Mouse (Mus musculus) frontal cortex, postnatal 25 days (tissue): ENCODE measurements around the gene Mlh1.

Experiments used
- DNase-seq, 2 experiments: peaks; one replicate each; pipeline ENCODE4 v3.0.0; 2022; ENCODE audit warnings: low spot score in 2 of 2

Gene Mlh1

GRCm38 (mm10) chr9:111216424-111216823 lies 55.2 kb downstream of the Mlh1 start:
- DNase-seq: no peak

GRCm38 (mm10) chr9:111213501-111213900 lies 58.1 kb downstream of the Mlh1 start:
- DNase-seq: no peak

GRCm38 (mm10) chr9:111211122-111212041 lies 60.2 kb downstream of the Mlh1 start:
- no peak for DNase-seq

- no peak for DNase-seq
Measured at GRCm38 (mm10) chr9:111210412-111210811, 61.2 kb downstream of the Mlh1 start.

GRCm38 (mm10) chr9:111209158-111209699 lies 62.4 kb downstream of the Mlh1 start:
- DNase-seq: no peak

- no peak for DNase-seq
Measured at GRCm38 (mm10) chr9:111208185-111208584, 63.4 kb downstream of the Mlh1 start.

GRCm38 (mm10) chr9:111207683-111208082 lies 63.9 kb downstream of the Mlh1 start:
- no peak for DNase-seq

GRCm38 (mm10) chr9:111204601-111205375 lies 66.8 kb downstream of the Mlh1 start:
- DNase-seq: no peak

GRCm38 (mm10) chr9:111200208-111200607 lies 71.4 kb downstream of the Mlh1 start:
- DNase-seq: no peak

GRCm38 (mm10) chr9:111198332-111198731 lies 73.3 kb downstream of the Mlh1 start:
- DNase-seq: no peak

- no peak for DNase-seq
Measured at GRCm38 (mm10) chr9:111197712-111198111, 73.9 kb downstream of the Mlh1 start.

- DNase-seq: no peak
Measured at GRCm38 (mm10) chr9:111197116-111197515, 74.5 kb downstream of the Mlh1 start.

- DNase-seq: no peak
Measured at GRCm38 (mm10) chr9:111193211-111193610, 78.4 kb downstream of the Mlh1 start.

- DNase-seq: no peak
Measured at GRCm38 (mm10) chr9:111188731-111189130, 82.9 kb downstream of the Mlh1 start.

GRCm38 (mm10) chr9:111186861-111187260 lies 84.7 kb downstream of the Mlh1 start:
- DNase-seq: no peak

- DNase-seq: no peak
Measured at GRCm38 (mm10) chr9:111184929-111185328, 86.7 kb downstream of the Mlh1 start.

GRCm38 (mm10) chr9:111182176-111182575 lies 89.4 kb downstream of the Mlh1 start:
- DNase-seq: no peak

GRCm38 (mm10) chr9:111178971-111179370 lies 92.6 kb downstream of the Mlh1 start:
- no peak for DNase-seq
